Mouse (Mus musculus): ENCODE measurements at regions not wholly inside any gene's neighbourhood (a gene's known extent, or its start where the extent isn't known, plus 50 kb on each side); places are given as distances from the start of the nearest gene placed in this dataset.

- no peak for DNase-seq (ENCODE audit: low spot score in 2 of 2)
Observed at GRCm38 (mm10) chrX:58686119-58686518, 223.0 kb upstream of the 4930550L24Rik start.

- DNase-seq (ENCODE audit: low spot score in 2 of 2), result no peak
Observed at GRCm38 (mm10) chrX:58688964-58689363, 220.2 kb upstream of the 4930550L24Rik start.

- DNase-seq (ENCODE audit: low spot score in 2 of 2), result peak in 1 of 2 experiments; percentile 18
Observed at GRCm38 (mm10) chrX:58702152-58702741, 206.9 kb upstream of the 4930550L24Rik start.
